Mouse (Mus musculus) embryonic stem cell, embryonic (primary cell): ENCODE measurements around the gene Cdr2l.

Source experiments
- CTCF ChIA-PET, 4 experiments: fragments of 300-600 bp in 2 of 4; fragments of 350-600 bp in 2 of 4; sonication (Branson Sonifier 250); formaldehyde crosslinking; loops; one replicate each; lab custom pipeline; 2022; ENCODE audit warnings: inconsistent platforms in 2 of 4; lab: Charles Lee
- POLR2A ChIA-PET, 4 experiments: fragments of 300-600 bp in 2 of 4; fragments of 350-600 bp in 2 of 4; sonication (Branson Sonifier 250); formaldehyde crosslinking; loops; one replicate each; lab custom pipeline; 2022; ENCODE audit warnings: antibody characterized with exemption in 4 of 4, inconsistent platforms in 1 of 4; lab: Charles Lee

The Cdr2l gene

DNA sequence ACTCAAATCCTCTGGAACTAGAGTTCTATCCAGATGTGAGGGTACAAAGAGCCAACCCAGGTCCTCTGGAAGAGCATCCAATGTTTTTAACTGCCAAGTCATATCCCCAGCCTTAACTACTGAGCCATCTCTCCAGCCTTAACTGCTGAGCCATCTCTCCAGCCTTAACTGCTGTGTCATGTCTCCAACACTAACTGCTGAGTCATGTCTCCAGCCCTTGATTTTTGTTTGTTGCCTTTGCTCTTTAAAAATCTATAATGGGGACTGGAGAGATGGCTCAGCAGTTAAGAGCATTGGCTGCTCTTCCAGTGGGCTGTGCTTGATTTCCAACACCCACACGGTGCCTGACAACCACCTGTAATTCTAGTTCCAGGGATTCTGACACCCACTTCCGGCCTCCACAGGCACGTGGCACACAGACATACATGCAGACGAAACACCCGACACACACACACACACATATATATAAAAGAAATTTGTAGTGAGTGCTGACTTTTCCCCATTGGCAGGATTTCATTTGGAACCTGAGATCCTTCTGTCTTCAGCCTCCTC is 55.9 kb downstream of the Cdr2l start:
- CTCF ChIA-PET, result no interaction called here

DNA sequence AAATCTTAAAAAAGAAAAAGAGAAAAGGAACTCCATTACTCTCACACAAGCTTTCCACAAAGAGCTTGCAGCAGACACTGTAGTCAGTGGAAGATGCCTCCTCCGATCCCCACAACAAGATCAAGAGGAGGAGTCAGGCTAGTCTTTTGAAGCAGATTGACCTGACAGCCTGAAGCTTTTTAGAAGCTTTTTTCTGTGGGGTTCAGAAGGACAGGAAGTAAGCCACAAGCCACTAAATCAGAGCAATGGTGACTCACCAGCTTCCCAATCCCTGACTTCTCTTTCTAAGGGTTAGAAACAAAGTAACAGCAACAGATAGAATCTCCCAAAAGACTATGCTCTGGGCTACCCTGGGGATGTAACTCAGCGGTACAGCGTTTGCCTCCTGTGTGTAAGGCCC is 57.6 kb downstream of the Cdr2l start:
- POLR2A ChIA-PET, result interaction anchor here in 3 of 4 experiments (0.5 to 1.7 kb wide), 7 partner anchors 9 to 172 kb away, joined by 3 to 5 read pairs (median 3); partner anchors contain the start of gene Grin2c (in 1 of the 3)
- CTCF ChIA-PET, result interaction anchor here in 2 of 4 experiments (0.6 to 1.7 kb wide), 6 partner anchors 9 to 73 kb away, joined by 3 to 5 read pairs (median 4); partner anchors contain the start of gene Nt5c (in 1 of the 2)

More for the DNA sequence above, 55.9 kb downstream of the Cdr2l start:
- POLR2A ChIA-PET, result interaction anchor here in 1 of 4 experiments (0.6 kb wide), 2 partner anchors 25 to 192 kb away, joined by 3 read pairs; partner anchors contain the start of gene Slc16a5

DNA sequence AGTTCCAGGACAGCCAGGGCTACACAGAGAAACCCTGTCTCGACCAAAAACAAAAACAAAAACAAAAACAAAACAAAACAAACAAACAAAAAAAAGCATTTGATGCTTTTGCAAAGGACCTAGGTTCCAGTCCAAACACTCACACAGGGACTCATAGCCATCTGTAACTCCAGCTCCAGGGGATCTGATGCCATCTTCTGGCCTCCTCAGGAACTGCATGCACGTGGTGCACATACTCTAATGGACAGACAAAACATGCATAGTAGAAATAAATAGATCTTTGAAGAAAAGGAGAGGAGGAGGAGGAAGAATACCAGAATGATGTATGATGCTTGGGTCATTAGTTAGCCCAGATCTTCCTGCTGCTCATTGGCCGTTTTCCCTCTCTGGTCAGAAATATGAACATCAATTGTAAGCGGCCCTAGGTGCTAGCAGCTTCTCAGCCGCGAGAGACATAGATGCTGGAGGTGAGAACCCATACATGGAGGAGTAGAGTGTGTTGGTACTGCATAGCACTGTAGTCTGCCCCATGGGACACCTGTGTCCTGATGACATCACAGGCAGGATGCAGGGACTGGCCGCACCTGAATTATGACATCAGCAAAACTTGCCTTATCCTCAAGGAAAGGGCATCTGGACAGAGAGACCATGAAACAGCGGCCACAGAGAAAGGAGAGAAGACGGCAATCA is 58.3 kb downstream of the Cdr2l start, which contains the start of gene Trim80:
TSS of gene Trim80 (plus strand) at position 640 of the 690 bp plus-strand sequence.
- ChIA-PET POLR2A (interaction anchor here in 3 of 4 experiments (0.5 to 1.7 kb wide), 7 partner anchors 12 to 173 kb away, joined by 3 to 5 read pairs (median 3); partner anchors contain the start of genes Armc7 (in 1 of the 3) and Grin2c (in 1 of the 3)), CTCF (interaction anchor here in 3 of 4 experiments (0.6 to 1.7 kb wide), 6 partner anchors 10 to 52 kb away, joined by 3 to 5 read pairs (median 3); partner anchors contain the start of gene Nt5c (in 1 of the 3))

DNA sequence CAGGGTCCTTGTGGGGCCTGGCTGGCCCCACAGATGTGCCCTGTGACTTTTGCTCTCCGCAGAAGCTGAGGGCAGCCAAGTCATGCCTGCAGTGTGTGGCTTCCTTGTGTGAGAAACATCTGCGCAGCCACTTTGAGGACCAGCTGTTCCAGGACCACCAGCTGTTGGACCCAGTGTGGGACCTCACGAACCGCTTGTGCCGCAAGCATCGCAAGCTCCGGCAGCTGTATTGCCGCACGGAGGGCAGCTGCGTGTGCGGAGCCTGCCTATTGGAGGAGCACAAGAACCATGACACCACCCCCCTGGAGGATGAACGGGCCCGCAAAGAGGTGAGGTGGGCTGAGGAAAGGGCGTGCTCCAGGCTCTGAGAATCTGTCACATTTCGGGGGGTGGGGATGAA is 59.7 kb downstream of the Cdr2l start:
- POLR2A ChIA-PET, result interaction anchor here in 1 of 4 experiments (1.0 to 1.2 kb wide), 6 partner anchors 10 to 95 kb away, joined by 3 to 5 read pairs (median 3); partner anchors contain the start of genes Jpt1 and Sumo2
- CTCF ChIA-PET, result interaction anchor here in 2 of 4 experiments (0.6 to 1.4 kb wide), 6 partner anchors 13 to 239 kb away, joined by 3 to 6 read pairs (median 3); no protein-coding TSS in a partner anchor
